Mouse (Mus musculus): ENCODE data around the gene Crisp1. TPM values are rescaled to one million over a fixed set of nuclear protein-coding genes. Genes with fewer than 3 reads are reported as not detected.

Gene Crisp1
- total RNA-seq (2023; ENCODE audit: inconsistent age) = not detected in 4 replicates

GRCm38 (mm10) chr17:40319062-40319461, at the start of gene Crisp1:
Gene Crisp1 (minus strand): TSS chr17:40319207.

Other genes with a start within 250 kb of the Crisp1 start
- not detected in 4 replicates for gene AC192777.2, start 223.8 kb downstream of the Crisp1 start, total RNA-seq (2023; ENCODE audit: inconsistent age)
- gene Pgk2, start 110.6 kb downstream of the Crisp1 start, total RNA-seq (2023; ENCODE audit: inconsistent age) = not detected in 4 replicates
- 0.96 to 3.8 TPM (median 2.7 TPM) in 4 replicates for gene Crisp3, start 76.9 kb downstream of the Crisp1 start, total RNA-seq (2023; ENCODE audit: inconsistent age)
- gene Esp8, start 200.8 kb upstream of the Crisp1 start, total RNA-seq (2023; ENCODE audit: inconsistent age) = not detected in 4 replicates
- not detected in 4 replicates for gene Esp6, start 242.3 kb upstream of the Crisp1 start, total RNA-seq (2023; ENCODE audit: inconsistent age)

Data from B cell, adult (primary cell).